Mouse (Mus musculus) liver, embryonic 14.5 days (tissue): ENCODE measurements around the gene Smc2. TPM values are rescaled to one million over a fixed set of nuclear protein-coding genes. Genes with fewer than 3 reads are reported as not detected.

Experiments
- ATAC-seq: fragments of 200-750 bp; cut with Nextera tagmentation; 2 replicates; pipeline ENCODE4 v1.8.0; 2017; ENCODE audit warnings: moderate number of reproducible peaks, mild to moderate bottlenecking, moderate library complexity; ENCODE audit not compliant: insufficient read depth
- DNase-seq, 3 experiments: peaks; one replicate each; pipeline ENCODE4 v3.0.0-alpha.2; 2012 to 2013; ENCODE audit warnings: low read depth in 3 of 3, low spot score in 3 of 3
- H3K27ac ChIP-seq: fragments of 300-500 bp; sonication (generic); 2 replicates; pipeline ENCODE4 v1.5.1; 2014; ENCODE audit warnings: moderate library complexity, mild to moderate bottlenecking, control low read depth, inconsistent platforms
- H3K27me3 ChIP-seq: fragments of 300-500 bp; sonication (generic); 2 replicates; pipeline ENCODE4 v1.6.1; 2014; ENCODE audit warnings: mild to moderate bottlenecking, low read length, moderate library complexity; ENCODE audit not compliant: control insufficient read depth, insufficient read depth
- H3K36me3 ChIP-seq: fragments of 300-500 bp; sonication (generic); replicated peaks from 2 replicates; pipeline ENCODE4 v1.6.1; 2014; ENCODE audit warnings: low read depth; ENCODE audit not compliant: control insufficient read depth, insufficient read depth
- H3K4me1 ChIP-seq, 2 experiments: fragments of 200-500 bp in 1 of 2; fragments of 300-500 bp in 1 of 2; sonication (generic) in 1 of 2; replicated peaks; 2 replicates each; pipeline ENCODE4 v1.6.1; 2012 to 2014; ENCODE audit warnings: antibody characterized with exemption in 1 of 2, inconsistent platforms in 1 of 2, low read length in 1 of 2; ENCODE audit not compliant: control insufficient read depth in 2 of 2, insufficient read depth in 2 of 2
- H3K4me2 ChIP-seq: fragments of 300-500 bp; sonication (generic); 2 replicates; pipeline ENCODE4 v1.6.1; 2014; ENCODE audit warnings: low read depth, mild to moderate bottlenecking, control low read depth, moderate library complexity
- H3K4me3 ChIP-seq, 2 experiments: fragments of 200-500 bp in 1 of 2; fragments of 300-500 bp in 1 of 2; sonication (generic) in 1 of 2; 2 replicates each; pipeline ENCODE4 v1.5.1; 2012 to 2014; ENCODE audit warnings: low read depth in 2 of 2, low read length in 2 of 2, mild to moderate bottlenecking in 2 of 2, control low read depth in 1 of 2, inconsistent platforms in 1 of 2, moderate library complexity in 1 of 2; ENCODE audit not compliant: insufficient read depth in 1 of 2
- H3K9ac ChIP-seq: fragments of 300-500 bp; sonication (generic); replicated peaks from 2 replicates; pipeline ENCODE4 v1.6.1; 2014; ENCODE audit warnings: mild to moderate bottlenecking, control low read depth, moderate library complexity
- H3K9me3 ChIP-seq: fragments of 300-500 bp; sonication (generic); 2 replicates; pipeline ENCODE4 v1.6.1; 2016; ENCODE audit warnings: low read length, mixed read lengths; ENCODE audit not compliant: control insufficient read depth
- CTCF ChIP-seq: IDR thresholded peaks from 2 replicates; pipeline ENCODE4 v1.5.1; 2016; ENCODE audit warnings: antibody characterized with exemption, low read depth, control low read depth
- EP300 ChIP-seq: IDR thresholded peaks from 2 replicates; pipeline ENCODE4 v1.6.1; 2016; ENCODE audit warnings: antibody characterized with exemption, low read depth
- WGBS: fragments of 180-500 bp; shearing (Covaris S2); extraction: QIAGEN DNeasy Blood & Tissue Kit; methylation state at CpG from one replicate; pipeline ENCODE4 v1.1.7; 2014; ENCODE audit not compliant: insufficient replicate concordance; 5-methylcytosine and 5-hydroxymethylcytosine counted together
- polyA plus RNA-seq, 2 experiments: library from polyadenylated mRNA; depleted of rRNA in 1 of 2; stranded (reverse) in 1 of 2; unstranded in 1 of 2; fragments of >200 nt; fragmentation: Nextera tagmentation in 1 of 2; extraction: Ambion mirVana in 1 of 2; gene quantifications; 2 replicates each; pipeline versions ENCODE4 v1.2.1 to v1.2.3; 2012 to 2014

The Smc2 gene
- polyA plus RNA-seq, 2 experiments, result 17.4 to 169 TPM

- Histone ChIP-seq H3K36me3 (no peaks in the 10 kb centered on the region), H3K9me3 (no peaks in the 10 kb centered on the region), H3K4me2 (no peak overlapping the region), H3K27me3 (no peaks in the 10 kb centered on the region), H3K4me3 (no peak overlapping the region), H3K9ac (no peak overlapping the region), H3K27ac (no peak overlapping the region), H3K4me1 (no peaks in the 10 kb centered on the region)
- DNase-seq (no peak), ATAC-seq (no peak)
- WGBS, result 26% methylated on average over 4 of the region's 4 CpGs
- TF ChIP-seq EP300 (no peak), CTCF (no peak)
These were observed 78.5 kb downstream of the Smc2 start for GRCm38 (mm10) chr4:52517580-52517979.

- DNase-seq, result no peak
- TF ChIP-seq EP300 (no peak), CTCF (no peak)
These were observed 80.3 kb downstream of the Smc2 start for GRCm38 (mm10) chr4:52519301-52519700.

GRCm38 (mm10) chr4:52526464-52526863, 87.4 kb downstream of the Smc2 start:
- WGBS, result 65% methylated on average over 5 of the region's 5 CpGs
- TF ChIP-seq CTCF (no peak), EP300 (no peak)
- H3K36me3 ChIP-seq, result no peaks in the 10 kb centered on the region

More at GRCm38 (mm10) chr4:52519301-52519700, 80.3 kb downstream of the Smc2 start:
- Histone ChIP-seq H3K4me1 (no peaks in the 10 kb centered on the region), H3K4me3 (no peak overlapping the region), H3K9me3 (no peaks in the 10 kb centered on the region), H3K4me2 (no peak overlapping the region), H3K9ac (no peak overlapping the region), H3K27me3 (no peaks in the 10 kb centered on the region), H3K27ac (no peak overlapping the region), H3K36me3 (no peaks in the 10 kb centered on the region)
- ATAC-seq, result no peak
- 55% methylated on average over 5 of the region's 5 CpGs for WGBS

GRCm38 (mm10) chr4:52530636-52531035, 91.6 kb downstream of the Smc2 start:
- no peak overlapping the region for H3K27ac ChIP-seq
- 36% methylated on average over 2 of the region's 2 CpGs for WGBS
- TF ChIP-seq EP300 (no peak), CTCF (no peak)

More at GRCm38 (mm10) chr4:52526464-52526863, 87.4 kb downstream of the Smc2 start:
- no peak overlapping the region for H3K4me3 ChIP-seq
- no peak overlapping the region for H3K9ac ChIP-seq
- H3K27me3 ChIP-seq, result no peaks in the 10 kb centered on the region
- H3K9me3 ChIP-seq, result no peaks in the 10 kb centered on the region
- DNase-seq (no peak), ATAC-seq (no peak)
- no peaks in the 10 kb centered on the region for H3K4me1 ChIP-seq
- H3K27ac ChIP-seq, result no peak overlapping the region
- no peak overlapping the region for H3K4me2 ChIP-seq

More at GRCm38 (mm10) chr4:52530636-52531035, 91.6 kb downstream of the Smc2 start:
- Histone ChIP-seq H3K36me3 (no peaks in the 10 kb centered on the region), H3K4me1 (no peaks in the 10 kb centered on the region), H3K27me3 (no peaks in the 10 kb centered on the region), H3K4me3 (no peak overlapping the region), H3K9me3 (no peaks in the 10 kb centered on the region), H3K4me2 (no peak overlapping the region), H3K9ac (no peak overlapping the region)
- no peak for ATAC-seq
- no peak for DNase-seq

Other genes starting within 250 kb of the Smc2 start
- 1.9 TPM in 1 of 2 replicates, not detected in the other for gene Vma21-ps, start 58.0 kb downstream of the Smc2 start, polyA plus RNA-seq (2012; rRNA removed)
- not detected in 2 replicates for gene Vma21-ps, start 58.0 kb downstream of the Smc2 start, polyA plus RNA-seq (2014; fragmentation: Nextera tagmentation; extraction: Ambion mirVana)
- gene Toporsl, start 157.0 kb downstream of the Smc2 start, polyA plus RNA-seq (2012; rRNA removed), result not detected in 2 replicates
- not detected in 2 replicates for gene Toporsl, start 157.0 kb downstream of the Smc2 start, polyA plus RNA-seq (2014; fragmentation: Nextera tagmentation; extraction: Ambion mirVana)